Mouse (Mus musculus) bone marrow macrophage, adult 2 months (primary cell): ENCODE measurements around the gene Pla2g1b. TPM values are rescaled to one million over a fixed set of nuclear protein-coding genes. Genes with fewer than 3 reads are reported as not detected.

Experiments
- H3K27ac ChIP-seq: 2 replicates; pipeline ENCODE4 v1.5.1; 2012; ENCODE audit warnings: low read depth, low read length; ENCODE audit not compliant: insufficient read depth
- H3K4me1 ChIP-seq: 2 replicates; pipeline ENCODE4 v1.6.1; 2012; ENCODE audit warnings: low read length; ENCODE audit not compliant: control insufficient read depth, insufficient read depth
- H3K4me3 ChIP-seq: 2 replicates; pipeline ENCODE4 v1.5.1; 2012; ENCODE audit warnings: mild to moderate bottlenecking, low read length, moderate library complexity; ENCODE audit not compliant: insufficient read depth
- CTCF ChIP-seq: IDR thresholded peaks from 2 replicates; pipeline ENCODE4 v1.5.1; 2012; ENCODE audit warnings: low read depth, mild to moderate bottlenecking, low read length, moderate library complexity
- POLR2A ChIP-seq: IDR thresholded peaks from 2 replicates; pipeline ENCODE4 v1.6.1; 2012; ENCODE audit warnings: mild to moderate bottlenecking, low read depth, low read length, borderline replicate concordance
- polyA plus RNA-seq: library from polyadenylated mRNA; stranded (reverse); fragments of >200 nt; gene quantifications from 2 replicates; pipeline ENCODE4 v1.2.4, GENCODE M21; 2012; ENCODE audit not compliant: missing spikeins, insufficient read depth, insufficient read length

Gene Pla2g1b
- polyA plus RNA-seq, 1 experiment, result not detected

DNA sequence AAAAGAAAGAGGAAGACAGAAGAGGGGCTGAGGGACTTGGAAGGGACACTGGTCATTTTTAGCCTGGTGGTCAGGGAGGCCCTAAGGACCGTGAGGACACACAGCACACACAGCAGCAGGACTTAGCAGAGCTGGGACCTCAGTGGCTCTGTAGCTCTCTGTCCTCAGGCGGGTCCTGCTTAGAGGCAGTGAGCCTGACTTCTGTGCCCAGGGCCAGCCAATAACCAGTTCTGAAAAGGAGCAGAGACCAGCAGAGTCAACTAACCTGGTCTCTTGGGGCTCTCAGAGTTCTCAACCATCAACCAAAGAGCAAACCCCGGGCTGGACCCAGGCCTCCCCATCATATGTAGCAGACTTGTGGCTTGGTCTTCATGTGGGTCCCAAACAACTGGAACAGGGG is 16.8 kb upstream of the Pla2g1b start:
- H3K4me1 ChIP-seq, result no peaks in the 10 kb centered on the region
- TF ChIP-seq POLR2A (no peak), CTCF (no peak)
- no peak overlapping the region for H3K4me3 ChIP-seq
- H3K27ac ChIP-seq, result no peak overlapping the region

DNA sequence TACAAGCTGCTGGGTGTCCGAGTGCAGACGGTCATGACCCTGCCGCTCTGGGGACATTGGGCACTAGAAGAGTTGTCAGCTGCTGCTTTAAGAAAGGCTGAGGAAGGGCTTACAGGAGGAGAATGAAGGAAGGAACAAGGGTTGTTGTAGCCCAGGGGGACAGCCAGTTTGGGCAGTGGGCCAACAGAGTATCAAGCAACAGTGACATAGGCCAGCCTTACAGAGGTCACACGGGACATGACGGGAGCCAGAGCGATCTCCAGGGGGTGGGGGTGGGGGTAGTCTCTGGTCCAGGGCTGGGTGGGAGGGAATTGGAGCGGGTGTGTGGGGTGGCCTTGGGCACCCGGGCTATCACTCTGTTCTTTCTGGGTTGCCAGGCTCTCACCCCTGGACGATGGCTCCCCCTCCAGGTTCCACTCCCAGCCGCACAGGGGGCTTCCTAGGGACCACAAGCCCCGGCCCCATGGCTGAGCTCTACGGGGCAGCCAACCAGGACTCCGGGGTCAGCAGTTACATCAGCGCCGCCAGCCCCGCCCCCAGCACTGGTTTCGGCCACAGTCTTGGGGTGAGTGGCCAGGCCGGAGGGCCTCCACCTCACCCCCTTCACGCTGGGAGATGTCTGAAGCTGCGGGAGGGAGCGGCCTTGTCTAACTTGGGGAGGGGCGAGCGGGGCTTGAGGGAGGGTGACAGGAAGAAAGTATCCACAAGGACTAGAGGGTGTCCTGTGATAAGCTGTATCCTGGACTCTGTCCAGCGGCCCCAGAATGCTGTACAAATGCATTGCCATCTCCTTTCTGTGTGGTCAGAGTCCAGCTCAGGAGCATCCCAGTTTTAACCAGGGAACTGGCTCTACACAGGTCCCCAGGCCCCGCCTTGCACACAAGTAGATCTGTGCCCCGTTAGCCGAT is 15.4 kb upstream of the Pla2g1b start:
- TF ChIP-seq POLR2A, result no peak

DNA sequence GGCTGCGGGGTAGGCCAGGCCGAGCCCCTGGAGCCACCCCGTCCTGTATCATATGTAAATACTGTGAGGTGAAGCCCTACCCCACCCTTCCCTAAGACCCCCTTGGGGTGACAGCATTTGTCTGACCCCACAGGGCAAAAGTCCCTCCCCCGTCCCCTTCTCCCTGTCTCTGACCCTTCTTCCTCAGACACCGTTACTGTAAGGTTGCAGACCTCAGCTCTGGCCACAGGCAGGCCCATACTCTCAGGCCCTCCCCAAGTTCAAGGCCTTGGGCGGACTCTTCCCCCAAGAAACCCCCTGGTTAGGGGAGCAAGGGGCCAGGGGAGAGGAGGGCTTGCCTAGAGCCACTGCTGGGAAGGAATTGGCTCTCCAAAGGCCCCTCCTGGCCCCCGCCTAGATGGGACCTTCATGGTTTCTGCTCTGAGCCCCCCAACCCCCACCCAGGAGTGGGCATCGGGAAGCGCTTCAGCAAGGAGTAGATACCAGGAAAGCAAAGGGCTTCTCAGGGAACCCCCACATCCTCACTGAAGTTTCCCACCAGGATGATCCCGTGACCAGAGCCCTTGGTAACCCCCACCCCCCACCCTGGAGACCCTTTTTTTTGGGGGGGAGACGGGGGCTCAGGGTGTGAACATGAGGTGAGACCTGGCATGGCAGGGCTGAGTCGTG is 11.5 kb upstream of the Pla2g1b start:
- Histone ChIP-seq H3K4me1 (no peaks in the 10 kb centered on the region), H3K27ac (no peak overlapping the region), H3K4me3 (no peak overlapping the region)
- no peak for TF ChIP-seq POLR2A

More for the DNA sequence above, 15.4 kb upstream of the Pla2g1b start:
- Histone ChIP-seq H3K27ac (no peak overlapping the region), H3K4me3 (no peak overlapping the region), H3K4me1 (no peaks in the 10 kb centered on the region)

DNA sequence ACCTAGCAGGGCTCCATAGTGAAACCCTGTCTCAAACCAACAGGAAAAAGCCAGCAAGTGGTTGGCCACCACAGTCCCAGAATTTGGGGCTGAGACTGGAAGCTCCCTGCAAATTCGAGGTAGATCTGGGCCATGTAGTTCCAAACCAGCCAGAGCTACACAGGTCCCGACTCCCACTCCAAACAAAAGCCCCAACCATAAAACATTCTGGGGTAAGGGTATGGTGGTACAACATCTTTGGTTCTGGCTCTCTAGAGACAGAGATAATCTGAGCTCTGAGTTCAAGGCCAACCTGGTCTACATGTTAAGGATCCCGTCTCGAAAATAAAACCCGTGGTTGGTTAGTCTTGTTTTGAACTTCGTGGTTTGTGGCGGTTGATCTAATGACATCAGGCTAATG is 10.2 kb upstream of the Pla2g1b start:
- TF ChIP-seq CTCF (no peak), POLR2A (no peak)
- H3K4me1 ChIP-seq, result no peaks in the 10 kb centered on the region
- no peak overlapping the region for H3K4me3 ChIP-seq

DNA sequence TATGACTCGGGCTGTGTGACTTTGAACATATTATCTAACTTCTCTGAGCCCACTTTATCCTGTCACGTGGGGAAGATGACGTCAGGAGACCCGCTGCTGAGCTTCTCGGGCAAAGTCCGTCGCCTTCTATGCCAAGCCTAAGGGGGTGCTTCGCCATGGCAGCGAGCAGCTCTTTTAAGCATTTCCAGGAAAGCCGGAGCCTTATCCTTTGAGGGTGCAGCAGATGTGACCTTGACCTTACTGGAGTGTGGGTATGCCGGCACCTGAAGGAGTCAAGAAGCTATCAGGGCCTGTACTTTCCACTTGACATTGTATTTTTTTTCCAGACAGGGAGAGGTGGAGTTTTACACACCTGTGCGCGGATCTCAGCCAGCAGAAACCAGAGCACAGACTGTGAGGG is 7.1 kb upstream of the Pla2g1b start:
- TF ChIP-seq POLR2A, result no peak
- no peak for TF ChIP-seq CTCF
- Histone ChIP-seq H3K4me3 (no peak overlapping the region), H3K4me1 (no peaks in the 10 kb centered on the region), H3K27ac (no peak overlapping the region)

More for the DNA sequence above, 10.2 kb upstream of the Pla2g1b start:
- no peak overlapping the region for H3K27ac ChIP-seq

GRCm38 (mm10) chr5:115464408-115465115 is 1.5 kb upstream of the Pla2g1b start:
- Histone ChIP-seq H3K4me3 (no peak overlapping the region), H3K27ac (no peak overlapping the region), H3K4me1 (no peaks in the 10 kb centered on the region)
- no peak for TF ChIP-seq CTCF
- no peak for TF ChIP-seq POLR2A

- TF ChIP-seq POLR2A (no peak), CTCF (no peak)
- Histone ChIP-seq H3K27ac (no peak overlapping the region), H3K4me3 (no peak overlapping the region), H3K4me1 (0 out of 2 replicates have a peak, but pooled peaks cover 2% of the 10 kb centered on the region)
Measured at GRCm38 (mm10) chr5:115469791-115470190, 3.7 kb downstream of the Pla2g1b start.

DNA sequence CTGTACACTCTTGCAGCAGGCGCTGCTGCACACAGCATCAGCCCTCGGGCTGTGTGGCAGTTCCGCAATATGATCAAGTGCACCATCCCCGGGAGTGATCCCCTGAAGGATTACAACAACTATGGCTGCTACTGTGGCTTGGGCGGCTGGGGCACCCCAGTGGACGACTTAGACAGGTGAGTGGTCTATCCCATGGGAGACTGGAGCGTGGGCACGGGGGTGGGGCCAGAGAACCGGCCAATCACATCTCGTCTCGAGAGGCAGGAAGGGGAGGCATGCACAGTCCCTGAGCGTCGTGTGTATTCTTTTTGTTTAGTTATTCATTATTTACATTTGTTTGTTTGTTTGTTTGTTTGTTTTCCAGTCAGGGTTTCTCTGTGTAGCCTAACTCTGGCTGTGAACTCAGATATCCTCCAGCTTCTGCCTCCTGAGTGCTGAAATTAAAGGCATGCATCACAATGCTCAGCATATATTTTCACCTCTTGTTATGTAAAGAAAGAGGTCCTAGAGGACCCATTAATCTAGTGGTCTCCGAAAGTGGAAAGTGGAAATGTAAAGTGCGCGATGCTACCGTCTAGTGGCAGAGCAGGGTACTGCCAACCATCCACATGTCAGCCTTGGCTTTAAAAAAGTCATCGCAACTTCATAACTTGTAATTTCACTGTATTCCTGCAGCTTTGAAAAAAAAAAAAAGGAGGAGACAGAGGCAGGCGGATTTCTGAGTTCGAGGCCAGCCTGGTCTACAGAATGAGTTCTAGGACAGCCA is 4.9 kb downstream of the Pla2g1b start:
- Histone ChIP-seq H3K4me3 (no peak overlapping the region), H3K27ac (no peak overlapping the region), H3K4me1 (0 out of 2 replicates have a peak, but pooled peaks cover 2% of the 10 kb centered on the region)
- peak; percentile 48 for TF ChIP-seq CTCF
- no peak for TF ChIP-seq POLR2A

DNA sequence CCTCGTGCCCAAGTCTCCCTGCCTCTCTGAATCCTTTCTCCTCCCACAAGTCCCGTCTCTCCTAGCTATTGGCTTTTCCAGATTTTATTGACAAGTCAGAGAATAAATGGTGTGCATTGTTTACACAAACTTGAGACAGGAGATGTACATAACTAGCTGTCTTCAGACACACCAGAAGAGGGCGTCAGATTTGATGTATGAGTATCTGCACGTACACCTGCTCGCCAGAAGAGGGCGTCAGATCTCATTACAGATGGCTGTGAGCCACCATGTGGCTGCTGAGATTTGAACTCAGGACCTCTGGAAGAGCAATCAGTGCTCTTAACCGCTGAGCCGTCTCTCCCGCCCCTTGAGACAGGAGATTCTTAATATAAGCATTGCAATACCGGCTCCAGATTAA is 7.1 kb downstream of the Pla2g1b start:
- no peak overlapping the region for H3K4me3 ChIP-seq
- H3K27ac ChIP-seq, result no peak overlapping the region
- no peak for TF ChIP-seq POLR2A
- TF ChIP-seq CTCF, result peak; percentile 35; the same call in 1 of the 2 replicates
- 0 out of 2 replicates have a peak, but pooled peaks cover 2% of the 10 kb centered on the region for H3K4me1 ChIP-seq
